Mouse (Mus musculus) adipocyte (in vitro differentiated cells): Measurements from ENCODE around the gene Epp13.
A peak's percentile ranks its signal among the peaks of the same experiment; 100 is the strongest.
"Not testable (repeated sequence)": the region's sequence is repeated elsewhere in the genome, so short reads cannot be mapped to it uniquely, and the experiment has no call there.

Experiments
- DNase-seq: peaks from one replicate; pipeline ENCODE4 v3.0.0-alpha.2; 2016; ENCODE audit warnings: low spot score

Gene Epp13

DNA sequence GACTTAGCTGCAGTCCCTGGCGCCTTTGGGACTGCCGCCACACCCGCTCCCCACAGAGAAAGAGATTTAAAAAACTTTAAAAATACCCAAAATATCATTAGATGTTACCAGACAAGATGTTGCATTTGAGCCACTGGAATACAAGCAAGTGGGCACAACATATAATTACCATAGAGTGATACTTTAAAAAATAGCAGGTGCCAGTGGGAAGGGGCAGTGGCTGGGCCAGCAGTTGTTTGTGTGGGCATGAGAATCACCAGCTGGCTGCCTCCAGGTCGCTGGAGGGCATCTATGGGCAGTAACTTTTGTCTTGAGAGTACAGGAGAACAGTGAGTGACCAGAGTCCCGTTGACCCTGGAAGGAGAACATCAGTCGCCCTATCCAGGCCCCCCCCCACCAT is at the start of gene Epp13:
Epp13 (plus strand) TSS at position 301 of the 400 bp plus-strand sequence.
- no peak for DNase-seq

DNA sequence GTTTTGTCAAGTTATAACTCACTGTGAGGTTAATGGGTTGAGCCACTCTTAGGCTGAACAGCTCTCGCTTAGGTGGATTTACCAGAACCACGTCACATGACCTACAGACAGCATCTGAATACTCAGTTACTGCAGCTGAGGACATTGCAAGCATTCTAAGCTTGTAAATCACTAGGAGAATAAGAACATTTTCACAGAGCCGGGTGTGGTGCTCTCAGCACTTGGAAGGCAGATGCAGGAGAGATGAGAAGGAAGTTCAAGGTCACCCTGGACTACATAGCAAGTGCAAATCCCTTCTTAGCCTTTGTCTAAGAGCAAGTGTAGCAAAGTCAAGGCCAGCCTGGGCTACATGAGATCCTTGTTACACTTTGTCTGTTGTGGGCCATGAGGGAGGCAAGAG is 48.3 kb upstream of the Epp13 start:
- DNase-seq: no peak

DNA sequence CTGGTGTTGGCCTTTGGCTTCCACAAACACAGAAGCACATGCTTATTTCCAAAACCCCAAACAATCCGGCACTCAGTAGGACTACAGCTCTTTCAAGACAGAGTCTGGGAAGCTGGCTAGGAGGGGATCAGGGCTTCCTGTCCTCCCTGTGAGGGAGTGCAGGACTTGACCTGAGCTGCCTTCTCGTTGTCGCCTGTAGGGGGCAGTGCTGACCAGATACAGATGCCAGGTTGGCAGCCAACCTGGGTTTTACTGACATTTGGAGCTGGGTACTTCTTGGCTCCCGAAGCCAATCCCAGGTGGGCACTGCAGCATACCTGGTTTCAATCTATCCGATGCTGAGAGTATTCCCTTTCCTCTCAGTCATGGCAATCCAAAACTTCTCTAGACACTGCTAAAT is 39.4 kb upstream of the Epp13 start:
- peak; percentile 11 for DNase-seq

DNA sequence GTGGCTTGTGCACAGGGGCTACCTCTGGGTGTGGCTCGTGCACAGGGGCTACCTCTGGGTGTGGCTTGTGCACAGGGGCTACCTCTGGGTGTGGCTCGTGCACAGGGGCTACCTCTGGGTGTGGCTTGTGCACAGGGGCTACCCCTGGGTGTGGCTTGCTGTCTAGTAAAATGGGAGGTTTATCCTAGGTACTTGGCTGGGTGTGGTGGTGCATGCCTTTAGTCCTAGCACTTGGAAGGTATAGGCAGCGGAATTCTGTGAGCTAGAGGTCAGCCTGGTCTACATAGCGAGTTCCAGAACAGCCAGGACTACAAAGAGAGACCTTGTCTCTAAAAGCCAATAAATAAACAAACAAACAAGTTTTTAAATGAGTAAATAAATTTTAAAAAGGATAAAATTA is 37.8 kb upstream of the Epp13 start:
- DNase-seq: not testable (repeated sequence)

DNA sequence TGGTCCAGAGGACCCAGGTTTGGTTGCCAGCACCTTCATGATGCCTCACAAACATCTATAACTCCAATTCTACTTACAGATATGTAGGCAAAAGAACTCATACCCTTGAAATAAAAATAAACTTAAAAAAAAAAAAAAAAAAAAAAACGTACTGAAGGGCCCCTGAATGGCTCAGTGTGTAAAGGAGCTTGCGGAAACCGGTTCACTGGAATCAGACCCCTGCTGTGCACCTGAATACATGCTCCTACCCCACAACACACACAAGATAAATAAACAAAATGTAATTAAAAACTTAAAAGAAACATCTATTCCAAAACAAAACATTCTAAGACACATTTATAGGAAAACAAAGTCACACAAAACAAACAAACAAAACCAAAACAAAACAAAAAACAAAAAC is 32.4 kb upstream of the Epp13 start:
- no peak for DNase-seq

DNA sequence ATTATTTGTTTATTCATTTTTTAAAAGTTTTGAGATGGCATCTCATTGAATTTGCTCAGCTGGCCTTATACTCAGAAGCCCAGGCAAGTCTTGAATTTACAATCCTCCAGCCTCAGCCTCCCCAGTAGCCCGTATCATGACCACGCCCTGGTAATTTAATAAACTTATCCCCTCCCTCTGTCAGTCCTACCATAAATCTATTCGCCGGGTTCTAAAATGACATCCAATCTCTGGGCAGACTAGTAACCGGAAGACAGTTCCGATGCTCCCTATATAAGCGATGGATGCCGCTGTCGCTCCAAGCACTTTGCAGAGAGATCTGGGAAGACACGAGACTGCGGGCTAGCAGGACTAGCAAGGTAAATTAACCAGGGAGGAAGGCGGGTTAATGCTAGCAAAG is 30.5 kb upstream of the Epp13 start, which contains the start of gene Zscan5b:
Zscan5b (plus strand) TSS at position 301 of the 400 bp plus-strand sequence.
- no peak for DNase-seq

DNA sequence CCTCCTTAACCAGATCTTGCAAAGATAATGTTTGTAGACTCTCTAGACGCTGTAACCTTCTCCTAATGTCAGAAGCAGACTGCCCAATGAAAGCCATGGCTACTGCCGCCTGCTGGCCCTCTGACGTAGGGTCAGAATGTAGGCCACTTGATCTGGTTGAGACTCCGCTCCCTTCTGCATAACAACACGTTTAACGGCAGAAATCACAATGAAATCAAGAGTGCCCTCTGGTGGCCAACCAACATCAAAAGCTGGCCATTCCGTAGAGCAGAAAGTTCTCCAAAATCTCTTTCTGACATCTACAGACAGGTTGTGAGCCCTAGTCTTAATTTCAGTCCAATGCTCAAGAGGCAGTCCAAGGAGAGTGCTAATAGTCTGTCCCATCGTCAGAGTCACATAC is 24.0 kb upstream of the Epp13 start:
- DNase-seq: not testable (repeated sequence)

DNA sequence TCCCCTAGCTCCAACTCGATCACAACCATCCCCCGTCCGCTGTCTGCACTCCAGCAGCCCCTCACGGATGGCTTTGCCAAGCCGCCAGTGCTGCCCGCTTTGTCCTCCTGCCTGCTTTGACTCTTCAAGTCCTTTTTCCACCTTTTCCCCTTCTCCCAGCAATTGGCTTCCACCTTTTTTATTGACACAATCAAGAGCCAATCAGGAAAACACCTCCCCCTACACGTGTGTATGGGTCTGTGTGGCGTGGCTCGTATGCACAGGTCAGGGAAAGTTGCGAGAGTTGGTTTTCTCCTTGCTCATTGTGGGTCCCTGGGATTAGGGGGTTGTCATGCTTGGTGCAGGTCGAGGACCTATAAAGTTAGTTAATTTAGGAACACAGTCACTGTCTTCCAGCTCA is 12.7 kb upstream of the Epp13 start:
- DNase-seq: no peak

DNA sequence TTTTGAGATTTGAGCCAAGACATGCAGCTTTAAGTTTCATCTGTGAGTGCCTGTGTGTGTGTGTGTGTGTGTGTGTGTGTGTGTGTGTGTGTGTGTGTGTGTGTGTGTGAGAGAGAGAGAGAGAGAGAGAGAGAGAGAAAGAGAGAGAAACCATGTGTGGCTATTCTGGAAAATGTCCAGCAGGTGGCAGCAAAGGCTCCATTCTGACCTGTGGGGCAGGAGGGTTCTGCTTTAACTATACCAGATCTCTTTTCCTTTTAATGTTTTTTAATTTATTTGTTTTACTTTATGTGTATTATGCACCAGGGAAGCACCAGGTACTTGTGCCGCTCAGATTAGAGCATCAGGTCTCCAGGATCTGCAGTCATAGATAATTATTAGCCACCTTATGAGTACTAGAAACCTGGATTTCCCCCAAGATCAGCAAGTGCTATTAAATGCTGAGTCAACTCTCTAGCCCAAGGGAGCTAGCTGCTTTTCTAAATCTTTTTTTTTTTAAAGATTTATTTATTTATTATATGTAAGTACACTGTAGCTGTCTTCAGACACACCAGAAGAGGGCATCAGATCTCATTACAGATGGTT is 11.6 kb upstream of the Epp13 start:
- DNase-seq: peak; percentile 69

DNA sequence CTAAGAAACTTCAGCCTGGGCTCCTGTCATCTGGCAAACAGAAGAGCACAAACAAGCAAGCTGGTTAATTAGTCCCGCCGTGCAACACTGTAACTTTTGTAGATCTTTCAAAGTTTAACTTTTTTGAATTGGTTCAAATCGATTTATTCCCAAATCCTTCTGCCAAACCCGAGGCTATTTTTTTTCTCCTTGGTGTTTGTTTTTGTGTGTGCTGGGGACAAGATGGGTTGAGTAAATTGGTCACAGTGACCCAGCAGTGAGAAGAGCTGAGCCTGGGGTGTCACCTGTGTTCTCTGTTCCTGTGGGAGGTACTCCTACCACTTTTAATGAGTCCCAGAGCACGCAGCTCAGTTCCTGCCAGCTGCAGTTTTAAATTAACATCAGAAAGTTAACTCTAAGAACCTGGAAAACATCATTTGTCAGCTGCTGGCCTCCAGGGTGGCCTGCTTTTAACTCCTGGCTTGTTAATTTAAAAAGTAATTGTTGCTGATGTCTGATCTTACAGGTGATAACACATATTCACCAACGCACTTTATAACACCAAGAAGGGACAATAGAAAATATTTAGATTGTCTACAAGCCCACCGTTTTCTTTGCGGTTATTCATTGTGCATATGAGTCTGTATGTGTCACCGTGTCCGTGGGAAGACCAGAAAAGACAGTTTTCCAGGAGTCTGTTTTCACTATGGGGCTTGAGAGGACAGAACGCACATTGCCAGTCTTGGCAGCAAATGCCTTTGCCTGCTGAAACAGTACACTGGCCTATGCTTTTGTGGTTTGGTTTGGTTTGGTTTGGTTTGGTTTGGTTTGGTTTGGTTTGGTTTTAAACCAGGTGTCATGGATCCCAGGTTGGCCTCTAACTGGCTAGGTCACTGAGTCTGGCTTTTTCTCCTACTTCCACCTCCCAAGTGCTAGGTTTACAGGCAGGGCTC is 7.9 kb upstream of the Epp13 start:
- DNase-seq: no peak

DNA sequence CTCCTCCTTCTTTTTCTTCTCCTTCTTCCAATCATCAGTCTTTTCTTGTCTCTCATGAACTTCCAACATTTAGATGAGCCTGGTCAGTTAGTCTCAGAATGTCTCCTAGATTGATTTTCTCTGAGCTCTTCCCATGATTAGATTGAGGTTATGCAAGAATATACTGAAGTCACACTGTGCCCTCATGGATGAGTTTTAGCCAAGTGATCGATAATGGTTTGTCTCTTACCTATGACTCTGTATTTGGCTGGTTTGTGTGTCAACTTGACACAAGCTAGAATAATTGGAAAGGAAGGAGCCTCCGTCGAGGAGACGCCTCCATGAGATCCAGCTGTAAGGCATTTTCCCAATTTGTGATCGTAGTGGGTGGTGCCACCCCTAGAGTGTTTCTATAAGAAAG is 1.9 kb downstream of the Epp13 start:
- DNase-seq: no peak

DNA sequence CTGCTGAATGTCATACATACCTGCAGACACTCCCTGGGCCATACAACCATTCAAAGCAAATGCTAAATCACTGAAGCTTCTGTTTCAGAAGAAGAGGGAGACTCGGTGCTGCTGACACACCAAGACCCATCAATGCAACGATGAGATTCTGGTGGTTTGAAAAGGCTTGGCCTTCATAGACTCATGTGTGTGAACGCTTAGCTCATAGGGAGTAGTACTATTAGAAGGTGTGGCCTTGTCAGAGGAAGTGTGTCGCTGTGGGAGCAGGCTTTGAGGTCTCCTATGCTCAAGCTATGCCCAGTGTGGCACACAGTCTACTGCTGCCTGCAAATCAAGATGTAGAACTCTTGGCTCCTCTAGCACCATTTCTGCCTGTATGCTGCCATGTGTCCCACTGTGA is 4.9 kb downstream of the Epp13 start:
- DNase-seq: no peak

DNA sequence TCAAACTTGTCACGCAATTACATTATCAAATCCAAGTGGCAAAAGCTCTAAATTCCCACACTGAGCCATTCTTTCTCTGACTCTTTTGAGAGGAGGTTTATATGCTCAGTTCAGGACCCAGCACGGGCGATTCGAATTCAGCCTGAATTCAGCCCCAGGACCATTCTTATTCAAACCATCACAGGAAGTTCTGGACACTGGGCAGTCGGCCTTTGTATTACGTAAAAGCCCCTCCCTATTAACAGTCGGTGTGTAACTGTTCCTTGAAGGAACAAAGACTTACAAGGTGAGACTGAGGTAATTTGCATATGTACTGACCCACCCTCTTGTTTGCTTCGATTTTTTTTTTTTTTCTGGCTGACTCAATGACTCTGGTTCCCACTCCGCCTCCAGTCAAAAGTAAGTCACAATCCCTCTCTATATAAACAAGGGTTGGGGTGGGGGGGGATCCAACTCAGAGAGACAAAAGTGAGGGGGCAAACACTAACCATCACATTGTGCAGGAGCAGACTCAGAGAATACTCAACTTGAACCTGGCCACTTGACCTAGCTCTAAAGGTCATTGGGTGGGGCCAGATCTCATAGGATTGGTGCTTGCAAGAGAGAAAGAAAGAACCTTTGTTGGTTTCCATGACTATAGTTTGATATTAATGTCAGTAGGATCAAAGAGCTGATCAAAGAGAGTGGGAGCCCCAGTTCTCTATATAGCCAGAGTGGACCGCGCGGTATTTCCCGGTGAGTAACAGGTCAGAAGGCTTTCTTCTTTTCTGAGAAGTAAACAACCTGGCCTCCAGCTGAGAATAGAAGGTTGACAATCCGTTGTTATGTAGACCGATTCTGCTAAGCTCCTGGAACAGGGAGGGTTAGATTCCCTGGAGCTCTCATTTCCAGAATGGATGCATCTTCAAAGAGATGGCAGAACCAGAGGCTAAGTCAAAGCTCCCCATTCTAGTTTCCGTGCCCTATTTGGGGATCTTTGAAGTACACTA is 6.0 kb downstream of the Epp13 start:
- DNase-seq: no peak

DNA sequence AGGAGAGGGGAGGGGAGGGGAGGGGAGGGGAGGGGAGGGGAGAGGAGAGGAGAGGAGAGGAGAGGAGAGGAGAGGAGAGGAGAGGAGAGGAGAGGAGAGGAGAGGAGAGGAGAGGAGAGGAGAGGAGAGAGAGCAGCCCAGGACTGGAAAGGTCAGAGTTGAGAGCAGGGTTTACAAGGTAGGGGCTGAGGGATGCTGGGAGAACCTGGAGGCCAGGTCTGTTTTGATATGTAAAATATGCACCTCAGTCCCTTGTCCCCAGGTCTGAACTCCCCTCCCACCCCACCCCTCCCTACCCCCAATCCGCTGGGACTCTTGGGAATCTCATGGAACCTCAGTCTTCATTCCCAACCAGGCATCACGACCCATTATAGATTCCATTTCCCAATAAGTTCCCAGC is 7.5 kb downstream of the Epp13 start:
- not testable (repeated sequence) for DNase-seq

DNA sequence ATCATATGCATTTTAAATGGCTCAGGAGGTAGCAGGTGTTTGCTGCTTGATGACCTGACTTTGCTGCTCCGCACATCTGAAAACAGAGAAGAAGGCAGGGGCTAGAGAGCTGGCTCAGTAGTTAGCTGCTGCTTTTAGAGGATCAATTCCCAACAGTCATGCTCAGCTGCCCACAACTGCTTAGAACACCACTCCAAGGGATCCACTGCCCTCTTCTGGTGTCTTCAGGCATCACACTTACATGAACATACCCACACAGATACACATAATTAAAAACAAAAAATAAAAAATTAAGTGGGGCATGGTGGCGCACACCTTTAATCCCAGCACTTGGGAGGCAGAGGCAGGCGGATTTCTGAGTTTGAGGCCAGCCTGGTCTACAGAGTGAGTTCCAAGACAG is 9.6 kb downstream of the Epp13 start:
- no peak for DNase-seq

DNA sequence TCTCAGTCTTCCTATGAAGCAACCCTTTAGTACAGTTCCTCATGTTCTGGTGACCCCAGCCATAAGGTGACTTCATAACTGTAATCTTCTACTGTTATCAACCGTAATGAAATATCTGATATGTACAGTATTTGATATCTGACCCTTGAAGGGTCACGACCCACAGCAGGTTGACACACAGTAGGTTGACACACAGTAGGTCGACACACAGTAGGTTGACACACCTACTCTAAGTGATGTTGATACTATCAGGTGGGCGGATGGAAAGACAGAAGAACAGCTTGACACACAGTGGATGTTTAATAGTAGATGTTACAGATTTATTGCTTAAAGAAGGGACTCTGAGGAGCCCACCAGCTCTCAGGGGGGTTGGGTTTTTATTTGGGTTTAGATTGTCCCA is 10.5 kb downstream of the Epp13 start:
- no peak for DNase-seq

DNA sequence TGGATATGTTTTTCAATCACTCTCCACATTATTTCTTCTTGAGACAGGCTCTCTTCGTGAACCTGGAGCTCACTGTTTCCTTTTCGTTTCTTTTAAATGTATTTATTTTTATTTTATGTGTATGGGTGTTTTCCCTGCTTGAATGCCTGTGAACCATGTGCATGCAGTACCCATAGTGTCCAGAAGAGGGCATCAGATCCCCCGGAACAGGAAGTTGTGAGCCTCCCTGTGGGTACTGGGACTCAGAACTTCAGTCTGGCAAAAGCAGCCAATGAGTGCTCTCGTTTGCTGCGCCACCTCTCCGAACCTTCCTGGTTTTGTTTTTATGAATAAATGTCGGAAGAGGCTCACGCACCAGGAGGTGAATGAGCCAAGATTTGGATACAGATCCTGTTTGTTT is 13.2 kb downstream of the Epp13 start:
- DNase-seq: no peak

DNA sequence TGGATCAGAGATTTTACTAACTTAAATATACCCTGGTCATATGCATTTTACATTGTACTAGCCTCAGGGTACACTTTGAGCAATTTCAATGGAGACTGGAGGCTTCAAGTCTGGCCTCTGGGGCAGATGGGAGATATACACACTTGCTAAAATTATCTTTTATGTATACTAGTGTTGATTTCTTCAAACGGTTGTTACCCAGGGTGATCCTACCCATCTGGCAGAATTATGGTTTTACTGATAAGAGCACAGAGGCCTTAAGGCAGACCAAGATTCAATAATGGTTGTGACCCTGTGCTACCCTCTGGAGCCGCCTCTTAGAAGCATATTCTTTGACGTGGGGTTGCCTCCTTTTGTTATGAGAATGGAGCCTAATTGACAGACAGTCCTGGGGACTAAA is 25.4 kb downstream of the Epp13 start:
- DNase-seq: no peak

DNA sequence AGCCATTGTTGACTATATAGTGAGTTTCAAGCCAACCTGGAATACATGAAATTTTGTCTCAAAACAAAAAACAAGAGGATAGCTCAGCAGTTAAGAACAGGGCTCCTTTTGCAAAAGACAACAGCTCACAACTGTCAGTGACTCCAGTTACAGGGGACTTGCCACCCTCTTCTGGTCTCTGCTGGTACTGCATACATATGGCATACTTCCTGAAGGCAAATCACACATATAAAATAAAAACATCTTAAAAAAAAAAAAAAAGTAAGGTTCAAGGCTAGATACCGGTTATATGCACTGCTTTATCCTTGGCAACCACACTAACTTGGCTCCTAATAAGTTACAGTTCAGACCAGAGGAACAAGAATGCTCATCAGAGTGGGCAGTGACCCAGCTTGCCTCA is 30.2 kb downstream of the Epp13 start:
- DNase-seq: peak; percentile 88

DNA sequence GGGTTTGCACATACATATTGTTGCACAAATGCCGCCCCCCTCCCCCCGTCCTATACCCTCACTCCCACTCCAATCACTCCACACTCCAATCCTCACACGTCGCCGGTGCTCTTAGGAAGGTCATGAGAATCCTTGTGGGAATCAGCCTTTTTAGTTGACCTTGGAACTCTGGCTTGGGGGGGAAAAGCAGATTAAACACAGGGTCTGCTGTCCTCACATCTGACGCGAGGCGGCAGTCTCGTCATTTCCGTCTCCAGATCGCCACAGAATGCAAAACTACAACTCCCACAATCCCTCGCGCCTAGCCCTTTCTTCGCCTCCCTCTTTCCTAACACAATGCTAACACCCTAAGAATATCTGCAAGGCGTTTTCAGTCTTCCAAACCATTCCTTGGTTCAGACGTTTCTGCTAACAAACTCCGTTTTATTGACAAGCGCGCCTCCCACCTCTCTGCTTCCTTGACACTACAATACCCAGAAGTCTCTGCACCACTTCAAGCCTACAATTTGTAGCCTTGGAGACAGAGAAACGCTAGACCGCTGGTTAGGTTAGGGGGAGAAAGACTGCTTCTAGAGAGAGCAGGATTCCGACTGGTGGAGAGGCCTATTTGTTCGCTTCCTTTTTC is 31.1 kb downstream of the Epp13 start:
- DNase-seq: peak; percentile 87

DNA sequence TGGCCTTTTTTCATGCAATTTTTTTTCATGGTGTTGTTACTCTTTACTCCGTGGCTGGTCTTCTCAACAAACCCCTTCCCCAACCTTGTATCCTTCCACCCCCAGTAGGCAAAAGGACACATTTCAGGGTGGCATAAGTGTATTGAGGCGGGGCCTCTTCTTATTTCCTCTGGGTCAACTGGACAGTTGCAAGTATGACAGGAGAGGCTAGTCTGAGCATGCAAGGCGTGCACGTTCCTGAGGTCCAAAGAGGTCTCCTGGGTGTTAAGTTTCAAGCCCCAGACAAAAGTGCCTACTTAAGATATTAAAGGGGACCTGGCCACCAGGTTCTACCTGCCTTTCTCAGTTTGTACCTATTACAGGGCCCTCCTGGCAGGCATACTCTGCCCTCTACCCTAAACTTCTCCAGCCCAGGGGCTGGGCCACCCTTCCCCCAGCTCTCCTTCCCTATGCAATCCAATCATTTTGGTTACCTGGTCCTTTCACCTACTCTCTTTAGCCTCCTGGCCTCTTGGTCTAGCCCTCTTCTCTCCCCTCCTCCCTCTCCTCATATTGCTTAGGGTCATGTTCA is 32.0 kb downstream of the Epp13 start:
- no peak for DNase-seq

DNA sequence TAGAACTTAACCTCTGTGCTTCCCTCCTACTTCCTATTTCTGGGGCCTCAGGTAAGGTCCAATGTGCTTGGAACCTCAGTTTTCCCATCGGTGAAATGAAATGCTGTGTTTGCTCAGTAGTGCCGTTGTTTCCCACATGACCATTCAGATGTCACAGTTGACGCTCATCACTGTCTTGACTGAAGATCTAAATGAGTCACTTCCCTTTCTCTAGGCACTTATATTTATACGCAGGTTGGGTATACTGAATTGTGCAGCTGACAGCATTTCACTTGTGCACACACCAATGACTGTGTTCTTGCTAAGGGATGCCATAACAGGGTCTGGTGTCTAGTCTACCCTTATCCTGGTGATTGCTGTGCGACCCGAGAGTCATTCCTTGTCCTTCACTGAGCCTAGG is 32.9 kb downstream of the Epp13 start:
- no peak for DNase-seq
